8 mouse cellular contexts compared by ENCODE assay signal in the genomic region with DNA sequence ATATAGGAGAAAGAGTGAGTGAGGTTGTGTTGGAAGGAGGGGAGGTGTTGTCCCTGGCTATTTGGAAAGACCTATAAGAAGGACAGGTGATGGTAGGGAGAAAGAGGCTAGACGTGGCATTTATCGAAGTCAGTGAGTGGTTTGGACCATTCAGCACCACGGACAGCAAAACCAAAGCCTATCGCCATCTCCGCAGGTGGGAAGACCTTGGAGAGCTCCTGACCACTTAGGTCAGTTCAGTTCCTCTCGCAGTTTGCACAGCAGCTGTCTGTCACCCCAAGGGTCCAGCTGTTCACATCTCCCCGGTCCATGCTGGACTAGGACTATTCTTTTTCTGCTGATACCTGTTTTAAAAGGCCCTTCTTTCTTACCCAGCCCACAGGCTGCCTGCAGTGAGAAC. TPM values are rescaled to one million over a fixed set of nuclear protein-coding genes. Genes with fewer than 3 reads are reported as not detected.
DNase-seq lines count a peak whose midpoint lies in the region; ATAC-seq lines count a peak whose summit lies in the region.

No protein-coding gene starts in this region.

- peak; percentile 25 for DNase-seq in kidney, adult 18-20 months
- DNase-seq in kidney, adult 11 months: no peak
- peak; percentile 78 for DNase-seq in R1 (ENCODE audit: low read depth, low spot score)
- DNase-seq in lung, postnatal 14 days: peak; percentile 47
- no peak for DNase-seq in spleen, postnatal 36 days (ENCODE audit: low spot score in 2 of 2)
- DNase-seq in cerebellum, adult 9-10 months: no peak
- DNase-seq in left cerebral cortex, postnatal 36 days (ENCODE audit: low spot score in 2 of 2): no peak

- intact Hi-C loops in left cerebral cortex, postnatal 36 days (cut with DNase I): no loop called here

- peak; percentile 89 for ATAC-seq in granulocyte monocyte progenitor cell, adult 5-6 weeks (replicated peaks; ENCODE audit: poor library complexity, severe bottlenecking)

RNA-seq across cellular contexts. Expression of gene Crhr2, which starts 24.5 kb away (rescaled TPM):
- total RNA-seq in granulocyte monocyte progenitor cell, adult 5-6 weeks (2014; fragmentation: Nextera tagmentation): not detected in 2 replicates
- not detected in 2 replicates for total RNA-seq in granulocyte monocyte progenitor cell, adult 5-6 weeks (2017)
- total RNA-seq in left cerebral cortex, postnatal 36 days (2021): 1 to 10 TPM; 2.1 to 2.6 TPM

Comparison
In these comparisons a context has a peak if more than half of its experiments do, and no peak if none do; other contexts are left out.
1. DNase-seq: peak in kidney, adult 18-20 months (single experiment), R1 (single experiment) and lung, postnatal 14 days (single experiment); none in kidney, adult 11 months (single experiment), spleen, postnatal 36 days (0 of 2), cerebellum, adult 9-10 months (single experiment) and left cerebral cortex, postnatal 36 days (0 of 2).